Mouse (Mus musculus): Measurements from ENCODE around the gene Iqcn. TPM values are rescaled to one million over a fixed set of nuclear protein-coding genes. Genes with fewer than 3 reads are reported as not detected.
A peak's percentile ranks its signal among the peaks of the same experiment; 100 is the strongest.

Gene Iqcn
- total and polyA plus RNA-seq, 2 experiments from 2014 or later: not detected

DNA sequence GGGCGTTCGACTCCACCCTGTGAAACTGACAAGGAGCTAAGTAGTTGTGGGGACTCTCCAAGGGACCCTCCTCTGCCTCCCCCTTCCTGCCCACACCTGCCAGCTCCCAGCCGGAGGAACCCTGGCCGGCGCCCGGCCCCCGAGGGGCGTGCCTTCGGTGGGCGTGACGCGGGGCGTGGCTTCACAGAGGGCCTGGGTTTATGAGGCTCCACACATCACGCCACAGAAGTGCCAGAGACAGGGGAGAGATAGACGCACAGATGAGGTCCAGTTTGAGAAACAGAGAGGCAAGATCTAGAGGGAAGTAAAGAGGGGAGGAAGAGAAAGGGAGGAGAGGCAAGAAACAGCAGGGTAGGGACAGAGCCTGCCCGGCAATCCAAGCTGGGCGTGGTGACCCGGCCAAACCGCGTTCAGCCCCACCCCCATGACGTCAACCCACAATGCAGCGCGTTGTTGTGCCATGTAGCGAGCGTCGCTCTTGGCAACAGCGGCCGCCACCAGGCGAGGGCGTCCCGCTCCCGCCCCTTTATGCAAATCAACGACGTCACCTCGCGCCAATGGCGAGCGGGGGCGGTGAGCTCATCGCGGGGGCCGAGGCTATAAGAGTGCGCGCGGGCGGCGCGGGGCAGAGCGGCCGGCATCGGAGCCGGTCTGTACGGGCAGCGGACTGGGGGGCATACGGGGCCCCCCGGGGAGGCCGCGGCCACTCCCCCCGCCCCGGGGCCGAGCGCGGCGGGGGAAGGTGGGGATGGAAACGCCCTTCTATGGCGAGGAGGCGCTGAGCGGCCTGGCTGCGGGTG is 4.7 kb upstream of the Iqcn start, which contains the start of gene Jund:
Gene Jund (plus strand): TSS at position 640 of the 800 bp plus-strand sequence.
- no peaks in the 10 kb centered on the region for H3K27me3 ChIP-seq (ENCODE audit: control insufficient read depth, insufficient read depth, low read length)
- ATAC-seq (ENCODE audit: insufficient read depth, low read depth) (peak; percentile 84), DNase-seq (ENCODE audit: low spot score) (peak; percentile 97)
- peaks cover 43% of the 10 kb centered on the region for H3K4me1 ChIP-seq (ENCODE audit: control insufficient read depth, insufficient read depth)
- peak within 1 kb of the TSS; percentile 70 for H3K4me2 ChIP-seq (ENCODE audit: low read depth, low read length)
- peak; percentile 92 for TF ChIP-seq EP300 (IDR thresholded peaks at IDR 0.05; ENCODE audit: low read depth)
- 0 out of 2 replicates have a peak, but pooled peaks have one; percentile 6 for TF ChIP-seq CTCF (IDR thresholded peaks at IDR 0.05; ENCODE audit: low read depth)
- WGBS: under 1% methylated on average over 64 of the region's 69 CpGs
- H3K27ac ChIP-seq (ENCODE audit: low read depth): peak within 1 kb of the TSS; percentile 99
- H3K4me3 ChIP-seq (ENCODE audit: low read depth, low read length): peak within 1 kb of the TSS; percentile 93
- no peaks in the 10 kb centered on the region for H3K9me3 ChIP-seq (replicated peaks; ENCODE audit: control insufficient read depth, low read length)
- H3K9ac ChIP-seq (replicated peaks; ENCODE audit: low read depth, low read length): peak within 1 kb of the TSS; percentile 100
- no peaks in the 10 kb centered on the region for H3K36me3 ChIP-seq (replicated peaks; ENCODE audit: control insufficient read depth, insufficient read depth, low read length)

DNA sequence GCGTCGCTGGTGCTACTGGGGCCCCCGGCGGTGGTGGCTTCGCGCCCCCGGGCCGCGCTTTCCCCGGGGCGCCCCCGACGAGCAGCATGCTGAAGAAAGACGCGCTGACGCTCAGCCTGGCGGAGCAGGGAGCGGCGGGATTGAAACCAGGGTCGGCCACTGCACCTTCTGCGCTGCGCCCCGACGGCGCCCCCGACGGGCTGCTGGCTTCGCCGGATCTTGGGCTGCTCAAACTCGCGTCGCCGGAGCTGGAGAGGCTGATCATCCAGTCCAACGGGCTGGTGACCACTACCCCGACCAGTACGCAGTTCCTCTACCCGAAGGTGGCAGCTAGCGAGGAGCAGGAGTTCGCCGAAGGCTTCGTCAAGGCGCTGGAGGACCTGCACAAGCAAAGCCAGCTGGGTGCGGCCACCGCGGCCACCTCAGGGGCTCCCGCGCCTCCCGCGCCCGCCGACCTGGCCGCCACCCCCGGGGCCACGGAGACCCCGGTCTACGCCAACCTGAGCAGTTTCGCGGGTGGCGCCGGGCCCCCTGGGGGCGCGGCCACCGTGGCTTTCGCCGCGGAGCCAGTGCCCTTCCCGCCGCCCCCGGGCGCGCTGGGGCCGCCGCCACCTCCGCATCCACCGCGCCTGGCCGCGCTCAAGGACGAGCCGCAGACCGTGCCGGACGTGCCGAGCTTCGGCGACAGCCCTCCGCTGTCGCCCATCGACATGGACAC is 4.0 kb upstream of the Iqcn start:
- DNase-seq (ENCODE audit: low spot score) (no peak), ATAC-seq (ENCODE audit: insufficient read depth, low read depth) (peak; percentile 9; the same call in 1 of the 2 replicates)
- Histone ChIP-seq H3K9me3 (replicated peaks; ENCODE audit: control insufficient read depth, low read length) (no peaks in the 10 kb centered on the region), H3K36me3 (replicated peaks; ENCODE audit: control insufficient read depth, insufficient read depth, low read length) (no peaks in the 10 kb centered on the region), H3K9ac (replicated peaks; ENCODE audit: low read depth, low read length) (peak overlapping the region; percentile 100), H3K27me3 (ENCODE audit: control insufficient read depth, insufficient read depth, low read length) (no peaks in the 10 kb centered on the region), H3K4me3 (ENCODE audit: low read depth, low read length) (peak overlapping the region; percentile 93), H3K4me2 (ENCODE audit: low read depth, low read length) (peak overlapping the region; percentile 70), H3K27ac (ENCODE audit: low read depth) (peak overlapping the region; percentile 99), H3K4me1 (ENCODE audit: control insufficient read depth, insufficient read depth) (peaks cover 43% of the 10 kb centered on the region)
- under 1% methylated on average over 79 of the region's 89 CpGs for WGBS
- TF ChIP-seq EP300 (IDR thresholded peaks at IDR 0.05; ENCODE audit: low read depth): no peak; the same call in 1 of the 2 replicates
- TF ChIP-seq CTCF (IDR thresholded peaks at IDR 0.05; ENCODE audit: low read depth): 0 out of 2 replicates have a peak, but pooled peaks have one; percentile 6

DNA sequence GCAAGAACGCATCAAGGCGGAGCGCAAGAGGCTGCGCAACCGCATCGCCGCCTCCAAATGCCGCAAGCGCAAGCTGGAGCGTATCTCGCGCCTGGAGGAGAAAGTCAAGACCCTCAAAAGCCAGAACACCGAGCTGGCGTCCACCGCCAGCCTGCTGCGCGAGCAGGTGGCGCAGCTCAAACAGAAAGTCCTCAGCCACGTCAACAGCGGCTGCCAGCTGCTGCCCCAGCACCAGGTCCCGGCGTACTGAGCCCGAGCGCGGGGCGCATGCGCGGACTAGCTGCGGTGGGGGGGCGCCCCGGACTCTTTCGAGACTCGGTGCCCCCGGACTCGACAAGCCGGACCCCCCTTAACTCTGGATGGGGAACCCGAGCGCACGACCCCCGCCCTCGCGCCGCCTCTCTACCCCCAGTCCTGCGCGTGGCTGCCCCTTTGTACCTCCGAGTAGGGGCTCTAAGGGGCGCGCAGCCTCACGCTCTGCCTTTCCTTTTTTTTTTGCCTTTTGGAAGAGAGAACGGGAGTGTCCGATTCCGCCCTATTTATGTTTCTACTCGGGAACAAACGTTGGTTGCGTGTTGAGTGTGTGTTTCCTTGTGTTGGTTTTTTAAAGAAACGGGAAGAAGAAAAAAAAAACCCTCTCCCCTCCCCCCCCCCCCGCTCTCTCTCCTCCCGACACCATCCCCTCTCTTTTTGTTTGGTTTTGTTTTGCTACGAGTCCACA is 3.3 kb upstream of the Iqcn start:
- H3K27me3 ChIP-seq (ENCODE audit: control insufficient read depth, insufficient read depth, low read length): no peaks in the 10 kb centered on the region
- ATAC-seq (ENCODE audit: insufficient read depth, low read depth) (0 out of 2 replicates have a peak, but pooled peaks have one; percentile 3), DNase-seq (ENCODE audit: low spot score) (peak; percentile 69)
- peak overlapping the region; percentile 99 for H3K27ac ChIP-seq (ENCODE audit: low read depth)
- H3K36me3 ChIP-seq (replicated peaks; ENCODE audit: control insufficient read depth, insufficient read depth, low read length): no peaks in the 10 kb centered on the region
- TF ChIP-seq EP300 (IDR thresholded peaks at IDR 0.05; ENCODE audit: low read depth): no peak
- no peak for TF ChIP-seq CTCF (IDR thresholded peaks at IDR 0.05; ENCODE audit: low read depth)
- H3K4me2 ChIP-seq (ENCODE audit: low read depth, low read length): peak overlapping the region; percentile 70
- peak overlapping the region; percentile 100 for H3K9ac ChIP-seq (replicated peaks; ENCODE audit: low read depth, low read length)
- H3K4me1 ChIP-seq (ENCODE audit: control insufficient read depth, insufficient read depth): peaks cover 43% of the 10 kb centered on the region
- H3K9me3 ChIP-seq (replicated peaks; ENCODE audit: control insufficient read depth, low read length): no peaks in the 10 kb centered on the region
- WGBS: under 1% methylated on average over 58 of the region's 59 CpGs
- H3K4me3 ChIP-seq (ENCODE audit: low read depth, low read length): peak overlapping the region; percentile 93

DNA sequence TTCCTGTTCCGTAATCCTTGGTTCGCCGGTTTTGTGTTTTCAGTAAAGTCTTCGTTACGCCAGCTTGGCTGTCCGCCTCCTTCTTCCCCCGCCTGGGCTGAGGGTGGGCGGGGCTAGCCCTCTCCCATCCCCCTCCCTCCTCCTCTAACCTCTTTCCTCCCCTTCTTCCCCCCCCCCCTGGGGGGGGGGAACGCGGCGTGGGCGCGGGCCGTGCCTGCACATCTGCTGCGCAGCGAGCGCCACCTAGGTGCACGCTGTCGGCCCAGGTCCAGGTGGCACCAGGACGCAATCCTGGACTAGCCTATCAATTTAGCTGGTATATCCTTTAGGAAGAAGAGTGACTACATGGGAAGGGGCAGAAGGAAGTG is 2.7 kb upstream of the Iqcn start:
- ATAC-seq (ENCODE audit: insufficient read depth, low read depth) (peak; percentile 7), DNase-seq (ENCODE audit: low spot score) (peak; percentile 88)
- H3K36me3 ChIP-seq (replicated peaks; ENCODE audit: control insufficient read depth, insufficient read depth, low read length): no peaks in the 10 kb centered on the region
- peaks cover 39% of the 10 kb centered on the region for H3K4me1 ChIP-seq (ENCODE audit: control insufficient read depth, insufficient read depth)
- H3K4me2 ChIP-seq (ENCODE audit: low read depth, low read length): peak overlapping the region; percentile 70
- no peaks in the 10 kb centered on the region for H3K27me3 ChIP-seq (ENCODE audit: control insufficient read depth, insufficient read depth, low read length)
- WGBS: 1% methylated on average over 20 of the region's 20 CpGs
- H3K9ac ChIP-seq (replicated peaks; ENCODE audit: low read depth, low read length): peak overlapping the region; percentile 100
- H3K27ac ChIP-seq (ENCODE audit: low read depth): peak overlapping the region; percentile 99
- no peaks in the 10 kb centered on the region for H3K9me3 ChIP-seq (replicated peaks; ENCODE audit: control insufficient read depth, low read length)
- H3K4me3 ChIP-seq (ENCODE audit: low read depth, low read length): peak overlapping the region; percentile 93
- TF ChIP-seq CTCF (IDR thresholded peaks at IDR 0.05; ENCODE audit: low read depth) (peak; percentile 83), EP300 (IDR thresholded peaks at IDR 0.05; ENCODE audit: low read depth) (peak; percentile 79; the same call in 1 of the 2 replicates)
